Mouse (Mus musculus): ENCODE data around the gene 1110059E24Rik. TPM values are rescaled to one million over a fixed set of nuclear protein-coding genes. Genes with fewer than 3 reads are reported as not detected.

1110059E24Rik gene
- total RNA-seq (2018; cell fraction: chromatin; rRNA removed): 10 to 100 TPM in 21 of 26 experiments, 1 to 10 TPM in 5; 1.5 to 33.9 (median 15.9) TPM
- 10 to 100 TPM in 25 of 26 experiments, 1 to 10 TPM in 1; 8.1 to 30.3 (median 21.1) TPM for total RNA-seq (2018; cell fraction: cytosol; rRNA removed)
- total RNA-seq (2018; cell fraction: nucleus; rRNA removed): 10 to 100 TPM in 20 of 26 experiments, 1 to 10 TPM in 6; 4.0 to 33.5 (median 15.5) TPM
- 19.9 to 23.5 TPM (median 22.4 TPM) in 3 replicates for polyA plus RNA-seq (2018)

GRCm38 (mm10) chr19:21652285-21653171 is at the start of gene 1110059E24Rik:
Gene 1110059E24Rik (minus strand): TSS chr19:21652976.
- peak within 1 kb of the TSS; percentile 76 for H3K27ac ChIP-seq
- peaks cover 86% of the 10 kb centered on the region for H3K79me2 ChIP-seq (ENCODE audit: inconsistent target)
- no peaks in the 10 kb centered on the region for H3K36me3 ChIP-seq (ENCODE audit: inconsistent target)
- H3K4me3 ChIP-seq (ENCODE audit: inconsistent target): peak within 1 kb of the TSS; percentile 96
- 4% methylated on average over 52 of the region's 52 CpGs for WGBS (ENCODE audit: missing documents)

GRCm38 (mm10) chr19:21680986-21681385 is 28.2 kb upstream of the 1110059E24Rik start:
- peaks cover 29% of the 10 kb centered on the region for H3K36me3 ChIP-seq (ENCODE audit: inconsistent target)
- H3K27ac ChIP-seq: no peak overlapping the region
- no peak overlapping the region for H3K4me3 ChIP-seq (ENCODE audit: inconsistent target)
- 96% methylated on average over 10 of the region's 10 CpGs for WGBS (ENCODE audit: missing documents)
- peaks cover 21% of the 10 kb centered on the region for H3K79me2 ChIP-seq (ENCODE audit: inconsistent target)

- WGBS (ENCODE audit: missing documents): 100% methylated on average over 3 of the region's 3 CpGs
- H3K36me3 ChIP-seq (ENCODE audit: inconsistent target): peaks cover 23% of the 10 kb centered on the region; the same call in 1 of the 2 replicates
- H3K27ac ChIP-seq: no peak overlapping the region
- peaks cover 30% of the 10 kb centered on the region for H3K79me2 ChIP-seq (ENCODE audit: inconsistent target)
- H3K4me3 ChIP-seq (ENCODE audit: inconsistent target): no peak overlapping the region
These were observed 27.3 kb upstream of the 1110059E24Rik start for GRCm38 (mm10) chr19:21680091-21680490.

- H3K36me3 ChIP-seq (ENCODE audit: inconsistent target): peaks cover 9% of the 10 kb centered on the region; the same call in 1 of the 2 replicates
- 94% methylated on average over 17 of the region's 17 CpGs for whole genome bisulfite sequencing (ENCODE audit: missing documents)
- no peak overlapping the region for H3K27ac ChIP-seq
- H3K79me2 ChIP-seq (ENCODE audit: inconsistent target): peaks cover 85% of the 10 kb centered on the region
- no peak overlapping the region for H3K4me3 ChIP-seq (ENCODE audit: inconsistent target)
These were observed 21.7 kb upstream of the 1110059E24Rik start for GRCm38 (mm10) chr19:21674354-21675096.

- 98% methylated on average over 4 of the region's 4 CpGs for WGBS (ENCODE audit: missing documents)
- peaks cover 93% of the 10 kb centered on the region for H3K79me2 ChIP-seq (ENCODE audit: inconsistent target)
- H3K36me3 ChIP-seq (ENCODE audit: inconsistent target): no peaks in the 10 kb centered on the region
- H3K4me3 ChIP-seq (ENCODE audit: inconsistent target): no peak overlapping the region
- no peak overlapping the region for H3K27ac ChIP-seq
These were observed 16.9 kb upstream of the 1110059E24Rik start for GRCm38 (mm10) chr19:21669650-21670049.

- Histone ChIP-seq H3K27ac (no peak overlapping the region), H3K36me3 (ENCODE audit: inconsistent target) (no peaks in the 10 kb centered on the region), H3K79me2 (ENCODE audit: inconsistent target) (peaks cover 94% of the 10 kb centered on the region), H3K4me3 (ENCODE audit: inconsistent target) (no peak overlapping the region)
- WGBS (ENCODE audit: missing documents): 20% methylated on average over 4 of the region's 4 CpGs
These were observed 11.1 kb upstream of the 1110059E24Rik start for GRCm38 (mm10) chr19:21663756-21664456.

GRCm38 (mm10) chr19:21660734-21661133 is 8.0 kb upstream of the 1110059E24Rik start:
- WGBS (ENCODE audit: missing documents): 77% methylated on average over 1 of the region's 1 CpGs
- Histone ChIP-seq H3K4me3 (ENCODE audit: inconsistent target) (no peak overlapping the region), H3K36me3 (ENCODE audit: inconsistent target) (no peaks in the 10 kb centered on the region), H3K79me2 (ENCODE audit: inconsistent target) (peaks cover 100% of the 10 kb centered on the region), H3K27ac (no peak overlapping the region)

GRCm38 (mm10) chr19:21654788-21655187 is 2.0 kb upstream of the 1110059E24Rik start:
- 72% methylated on average over 7 of the region's 7 CpGs for WGBS (ENCODE audit: missing documents)
- peaks cover 86% of the 10 kb centered on the region for H3K79me2 ChIP-seq (ENCODE audit: inconsistent target)

GRCm38 (mm10) chr19:21653172-21653981 is 601 bp upstream of the 1110059E24Rik start, which contains the start of gene Abhd17b:
Gene Abhd17b (plus strand): TSS chr19:21653185.
- Histone ChIP-seq H3K4me3 (ENCODE audit: inconsistent target) (peak within 1 kb of the TSS; percentile 96), H3K79me2 (ENCODE audit: inconsistent target) (peaks cover 86% of the 10 kb centered on the region), H3K27ac (peak within 1 kb of the TSS; percentile 76), H3K36me3 (ENCODE audit: inconsistent target) (no peaks in the 10 kb centered on the region)
- WGBS (ENCODE audit: missing documents): under 1% methylated on average over 94 of the region's 105 CpGs

More at GRCm38 (mm10) chr19:21654788-21655187, 2.0 kb upstream of the 1110059E24Rik start:
- Histone ChIP-seq H3K36me3 (ENCODE audit: inconsistent target) (no peaks in the 10 kb centered on the region), H3K4me3 (ENCODE audit: inconsistent target) (peak overlapping the region; percentile 55), H3K27ac (no peak overlapping the region)

- 59% methylated on average over 6 of the region's 6 CpGs for WGBS (ENCODE audit: missing documents)
- Histone ChIP-seq H3K36me3 (ENCODE audit: inconsistent target) (no peaks in the 10 kb centered on the region), H3K27ac (peak overlapping the region; percentile 76), H3K4me3 (ENCODE audit: inconsistent target) (peak overlapping the region; percentile 96), H3K79me2 (ENCODE audit: inconsistent target) (peaks cover 86% of the 10 kb centered on the region)
These were observed 1.1 kb downstream of the 1110059E24Rik start for GRCm38 (mm10) chr19:21651664-21652063.

- Histone ChIP-seq H3K79me2 (ENCODE audit: inconsistent target) (peaks cover 100% of the 10 kb centered on the region), H3K4me3 (ENCODE audit: inconsistent target) (no peak overlapping the region), H3K27ac (no peak overlapping the region; the same call in 1 of the 2 replicates), H3K36me3 (ENCODE audit: inconsistent target) (no peaks in the 10 kb centered on the region)
- 38% methylated on average over 6 of the region's 6 CpGs for WGBS (ENCODE audit: missing documents)
These were observed 6.6 kb downstream of the 1110059E24Rik start for GRCm38 (mm10) chr19:21646142-21646541.

- Histone ChIP-seq H3K36me3 (ENCODE audit: inconsistent target) (no peaks in the 10 kb centered on the region), H3K79me2 (ENCODE audit: inconsistent target) (peaks cover 100% of the 10 kb centered on the region), H3K4me3 (ENCODE audit: inconsistent target) (no peak overlapping the region), H3K27ac (no peak overlapping the region)
- whole genome bisulfite sequencing (ENCODE audit: missing documents): 98% methylated on average over 4 of the region's 4 CpGs
These were observed 7.5 kb downstream of the 1110059E24Rik start for GRCm38 (mm10) chr19:21645301-21645700.

- no peaks in the 10 kb centered on the region for H3K36me3 ChIP-seq (ENCODE audit: inconsistent target)
- 36% methylated on average over 1 of the region's 1 CpGs for WGBS (ENCODE audit: missing documents)
- H3K79me2 ChIP-seq (ENCODE audit: inconsistent target): peaks cover 100% of the 10 kb centered on the region
- no peak overlapping the region for H3K27ac ChIP-seq
- no peak overlapping the region for H3K4me3 ChIP-seq (ENCODE audit: inconsistent target)
These were observed 8.8 kb downstream of the 1110059E24Rik start for GRCm38 (mm10) chr19:21643935-21644334.

Data from macrophage (primary cell).